In the genomic region with DNA sequence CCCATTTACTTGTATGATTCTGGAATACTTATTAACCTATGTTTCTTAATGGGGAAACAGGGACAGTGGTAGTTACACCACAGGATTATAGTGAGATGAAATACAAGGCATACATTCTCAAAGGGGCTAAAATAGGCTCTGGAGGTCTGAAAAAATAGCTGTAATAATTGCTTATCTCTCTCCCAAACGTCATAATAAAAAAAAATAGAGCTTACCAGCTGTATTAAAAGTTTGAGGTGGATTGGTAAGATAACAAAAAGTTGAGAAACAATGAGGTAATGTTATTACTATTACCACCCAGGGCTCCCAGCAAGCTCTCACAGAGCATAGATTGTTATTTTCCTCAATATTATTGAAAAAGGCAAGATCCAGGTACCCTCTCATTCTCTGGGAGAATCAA, we compare ENCODE assay signal across 8 mouse cellular contexts. TPM values are rescaled to one million over a fixed set of nuclear protein-coding genes. Genes with fewer than 3 reads are reported as not detected.
DNase-seq lines count a peak whose midpoint lies in the region; ATAC-seq and TF ChIP-seq lines count a peak whose summit lies in the region.

No protein-coding gene starts in this region.

- no peak overlapping the region for H3K27ac ChIP-seq in lung, postnatal 0 days (ENCODE audit: low read length)
- H3K27ac ChIP-seq in forebrain, embryonic 13.5 days = no peak overlapping the region
- no peak overlapping the region for H3K27ac ChIP-seq in limb, embryonic 15.5 days
- H3K27ac ChIP-seq in stomach, embryonic 14.5 days (ENCODE audit: low read length) = no peak overlapping the region

- H3K4me3 ChIP-seq in lung, postnatal 0 days (ENCODE audit: low read depth, low read length) = peak overlapping the region; percentile 59
- H3K4me3 ChIP-seq in forebrain, embryonic 13.5 days = peak overlapping the region; percentile 66
- H3K4me3 ChIP-seq in limb, embryonic 15.5 days = peak overlapping the region; percentile 77
- H3K4me3 ChIP-seq in stomach, embryonic 14.5 days (ENCODE audit: low read depth, low read length) = peak overlapping the region; percentile 73

- ATAC-seq in lung, postnatal 0 days = no peak
- no peak for ATAC-seq in forebrain, embryonic 13.5 days
- no peak for ATAC-seq in limb, embryonic 15.5 days (ENCODE audit: insufficient number of reproducible peaks, low FRiP score, low TSS enrichment, low read depth)
- ATAC-seq in stomach, embryonic 14.5 days (ENCODE audit: insufficient number of reproducible peaks, insufficient read depth, low FRiP score, low read depth) = no peak

- peaks cover 12% of the 10 kb centered on the region for H3K4me1 ChIP-seq in lung, postnatal 0 days (ENCODE audit: insufficient read depth, low read depth, low read length)
- H3K4me1 ChIP-seq in forebrain, embryonic 13.5 days = peaks cover 21% of the 10 kb centered on the region
- peaks cover 22% of the 10 kb centered on the region for H3K4me1 ChIP-seq in limb, embryonic 15.5 days
- H3K4me1 ChIP-seq in stomach, embryonic 14.5 days (ENCODE audit: control insufficient read depth, insufficient read depth, low read length) = peaks cover 5% of the 10 kb centered on the region

- 0% methylated on average over 1 of the region's 1 CpGs for WGBS in lung, postnatal 0 days
- 9% methylated on average over 1 of the region's 1 CpGs for WGBS in forebrain, embryonic 13.5 days
- WGBS in limb, embryonic 15.5 days = 7% methylated on average over 1 of the region's 1 CpGs
- 10% methylated on average over 1 of the region's 1 CpGs for WGBS in stomach, embryonic 14.5 days

- no peaks in the 10 kb centered on the region for H3K27me3 ChIP-seq in lung, postnatal 0 days (replicated peaks; ENCODE audit: insufficient read depth, low read length)
- H3K27me3 ChIP-seq in forebrain, embryonic 13.5 days = no peaks in the 10 kb centered on the region
- H3K27me3 ChIP-seq in limb, embryonic 15.5 days = no peaks in the 10 kb centered on the region
- H3K27me3 ChIP-seq in stomach, embryonic 14.5 days (ENCODE audit: control insufficient read depth, insufficient read depth, low read length) = no peaks in the 10 kb centered on the region

- TF ChIP-seq CTCF in lung, postnatal 0 days (IDR thresholded peaks at IDR 0.05) = no peak

- no peak for TF ChIP-seq EP300 in lung, postnatal 0 days (IDR thresholded peaks at IDR 0.05)

- no peaks in the 10 kb centered on the region for H3K36me3 ChIP-seq in lung, postnatal 0 days (ENCODE audit: insufficient read depth, low read length)
- peaks cover 5% of the 10 kb centered on the region for H3K36me3 ChIP-seq in forebrain, embryonic 13.5 days (ENCODE audit: poor library complexity, severe bottlenecking)
- 0 out of 2 replicates have a peak, but pooled peaks cover 11% of the 10 kb centered on the region for H3K36me3 ChIP-seq in limb, embryonic 15.5 days
- H3K36me3 ChIP-seq in stomach, embryonic 14.5 days (ENCODE audit: control insufficient read depth, insufficient read depth, low read length) = no peaks in the 10 kb centered on the region; the same call in 1 of the 2 replicates

- peak overlapping the region; percentile 75; the same call in 1 of the 2 replicates for H3K9ac ChIP-seq in lung, postnatal 0 days (replicated peaks; ENCODE audit: low read depth)
- peak overlapping the region; percentile 77 for H3K9ac ChIP-seq in forebrain, embryonic 13.5 days
- H3K9ac ChIP-seq in limb, embryonic 15.5 days = peak overlapping the region; percentile 65
- H3K9ac ChIP-seq in stomach, embryonic 14.5 days (replicated peaks; ENCODE audit: low read depth, low read length) = peak overlapping the region; percentile 68

- no peaks in the 10 kb centered on the region for H3K9me3 ChIP-seq in lung, postnatal 0 days (ENCODE audit: low read length)
- no peaks in the 10 kb centered on the region for H3K9me3 ChIP-seq in forebrain, embryonic 13.5 days (replicated peaks)
- H3K9me3 ChIP-seq in limb, embryonic 15.5 days = no peaks in the 10 kb centered on the region
- no peaks in the 10 kb centered on the region for H3K9me3 ChIP-seq in stomach, embryonic 14.5 days (ENCODE audit: control insufficient read depth, low read depth, low read length)

- DNase-seq in lung, postnatal 0 days (ENCODE audit: low spot score) = no peak
- DNase-seq in lung, postnatal 4 days = no peak
- no peak for DNase-seq in thymus, postnatal 25 days
- DNase-seq in spleen, adult 18-20 months = no peak
- DNase-seq in left cerebral cortex, adult 9 months (ENCODE audit: low spot score in 2 of 2) = no peak

- peak overlapping the region; percentile 98 for H3K4me2 ChIP-seq in lung, postnatal 0 days (replicated peaks; ENCODE audit: low read depth, low read length)
- peak overlapping the region; percentile 96 for H3K4me2 ChIP-seq in forebrain, embryonic 13.5 days
- peak overlapping the region; percentile 95 for H3K4me2 ChIP-seq in limb, embryonic 15.5 days
- H3K4me2 ChIP-seq in stomach, embryonic 14.5 days (replicated peaks; ENCODE audit: low read depth, low read length) = peak overlapping the region; percentile 95

RNA-seq across cellular contexts. Expression of a gene that starts 0.7 kb away (rescaled TPM):
- polyA plus RNA-seq in lung, postnatal 0 days (2015; fragmentation: Nextera tagmentation; extraction: Ambion mirVana) = 15.2 and 16.2 TPM in 2 replicates
- 17.0 and 17.8 TPM in 2 replicates for polyA plus RNA-seq in forebrain, embryonic 13.5 days (2015; fragmentation: Nextera tagmentation; extraction: Ambion mirVana)
- 22.0 and 24.6 TPM in 2 replicates for polyA plus RNA-seq in limb, embryonic 15.5 days (2015; fragmentation: Nextera tagmentation; extraction: Ambion mirVana)
- 20.0 and 20.7 TPM in 2 replicates for polyA plus RNA-seq in stomach, embryonic 14.5 days (2014; fragmentation: Nextera tagmentation; extraction: Ambion mirVana)

RNA-seq across cellular contexts. Expression of a gene that starts 1.1 kb away (rescaled TPM):
- 2.8 and 3.5 TPM in 2 replicates for polyA plus RNA-seq in lung, postnatal 0 days (2015; fragmentation: Nextera tagmentation; extraction: Ambion mirVana)
- 1.2 TPM in 2 replicates for polyA plus RNA-seq in forebrain, embryonic 13.5 days (2015; fragmentation: Nextera tagmentation; extraction: Ambion mirVana)
- polyA plus RNA-seq in limb, embryonic 15.5 days (2015; fragmentation: Nextera tagmentation; extraction: Ambion mirVana) = 2.8 and 3.0 TPM in 2 replicates
- 1.8 TPM in 2 replicates for polyA plus RNA-seq in stomach, embryonic 14.5 days (2014; fragmentation: Nextera tagmentation; extraction: Ambion mirVana)

RNA-seq across cellular contexts. Expression of a gene that starts 21.3 kb away (rescaled TPM):
- polyA plus RNA-seq in lung, postnatal 0 days (2015; fragmentation: Nextera tagmentation; extraction: Ambion mirVana) = 373 and 379 TPM in 2 replicates
- polyA plus RNA-seq in forebrain, embryonic 13.5 days (2015; fragmentation: Nextera tagmentation; extraction: Ambion mirVana) = 174 and 181 TPM in 2 replicates
- 217 and 224 TPM in 2 replicates for polyA plus RNA-seq in limb, embryonic 15.5 days (2015; fragmentation: Nextera tagmentation; extraction: Ambion mirVana)
- 241 and 253 TPM in 2 replicates for polyA plus RNA-seq in stomach, embryonic 14.5 days (2014; fragmentation: Nextera tagmentation; extraction: Ambion mirVana)

RNA-seq across cellular contexts. Expression of a gene that starts 21.4 kb away (rescaled TPM):
- 160 and 177 TPM in 2 replicates for polyA plus RNA-seq in lung, postnatal 0 days (2015; fragmentation: Nextera tagmentation; extraction: Ambion mirVana)
- 133 and 136 TPM in 2 replicates for polyA plus RNA-seq in forebrain, embryonic 13.5 days (2015; fragmentation: Nextera tagmentation; extraction: Ambion mirVana)
- 91.9 and 95.4 TPM in 2 replicates for polyA plus RNA-seq in limb, embryonic 15.5 days (2015; fragmentation: Nextera tagmentation; extraction: Ambion mirVana)
- 111 and 116 TPM in 2 replicates for polyA plus RNA-seq in stomach, embryonic 14.5 days (2014; fragmentation: Nextera tagmentation; extraction: Ambion mirVana)

RNA-seq across cellular contexts. Expression of a gene that starts 35.9 kb away (rescaled TPM):
- 0.05 TPM in 1 of 2 replicates, not detected in the other for polyA plus RNA-seq in lung, postnatal 0 days (2015; fragmentation: Nextera tagmentation; extraction: Ambion mirVana)
- not detected in 2 replicates for polyA plus RNA-seq in forebrain, embryonic 13.5 days (2015; fragmentation: Nextera tagmentation; extraction: Ambion mirVana)
- polyA plus RNA-seq in limb, embryonic 15.5 days (2015; fragmentation: Nextera tagmentation; extraction: Ambion mirVana) = 0.09 and 0.13 TPM in 2 replicates
- polyA plus RNA-seq in stomach, embryonic 14.5 days (2014; fragmentation: Nextera tagmentation; extraction: Ambion mirVana) = 0.13 TPM in 1 of 2 replicates, not detected in the other
